Mouse (Mus musculus): ENCODE measurements around the gene Sdr42e1. TPM values are rescaled to one million over a fixed set of nuclear protein-coding genes. Genes with fewer than 3 reads are reported as not detected.
A peak's percentile ranks its signal among the peaks of the same experiment; 100 is the strongest.

Gene Sdr42e1
- total RNA-seq, 4 experiments from 2014 or later = 4.7 to 6.2 (median 5.6) TPM

DNA sequence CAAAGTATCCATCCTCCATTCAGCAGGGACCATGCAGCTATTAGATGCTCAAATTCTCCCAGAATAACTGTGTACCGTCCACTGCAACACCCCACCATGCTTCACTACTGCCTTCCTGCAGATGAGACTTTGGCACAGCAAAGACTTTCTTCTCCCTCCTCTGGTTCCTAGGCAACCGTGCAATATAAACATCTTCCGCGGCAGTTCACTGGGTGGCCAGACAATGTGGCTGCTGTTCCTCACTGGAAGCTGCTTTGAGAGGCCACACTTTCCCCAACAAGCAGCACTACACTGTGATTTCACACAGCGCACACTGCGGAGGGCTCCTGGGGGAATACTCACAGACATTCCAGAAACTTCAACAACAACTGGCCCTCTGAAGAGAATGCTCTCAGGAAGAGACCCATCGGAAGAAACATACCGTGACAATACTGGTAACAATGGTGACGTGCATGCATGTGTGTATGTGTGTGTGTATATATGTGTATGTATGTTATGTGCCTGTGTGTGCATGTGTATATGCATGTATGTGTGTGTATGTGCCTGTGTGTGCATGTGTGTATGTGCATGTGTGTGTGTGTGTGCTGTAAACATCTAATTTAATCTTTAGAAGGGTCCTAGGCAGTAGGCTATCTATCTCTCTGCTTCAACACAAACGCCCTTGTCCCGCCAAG is 13.0 kb downstream of the Sdr42e1 start:
- DNase-seq (ENCODE audit: low spot score in 2 of 2) = peak; percentile 13 to 15

DNA sequence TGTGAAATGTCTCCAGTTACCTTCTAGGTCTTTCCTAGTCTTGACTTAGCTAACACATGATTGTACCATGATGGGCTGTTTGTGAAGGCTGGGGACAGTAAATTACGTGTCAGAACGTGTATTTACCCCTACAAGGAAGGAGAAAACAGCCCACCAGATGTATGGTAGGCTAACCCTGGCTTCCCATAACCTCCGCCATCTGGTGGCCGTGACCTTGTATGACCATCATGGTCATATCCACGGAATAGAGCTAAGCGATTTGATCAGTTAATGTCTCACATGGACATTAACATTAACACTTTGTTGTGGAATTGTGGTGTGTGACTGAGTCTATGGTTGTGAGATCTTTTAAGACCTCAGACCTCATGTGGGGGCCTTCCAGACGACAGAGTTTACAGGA is 14.5 kb downstream of the Sdr42e1 start:
- DNase-seq (ENCODE audit: low spot score in 2 of 2) = no peak

DNA sequence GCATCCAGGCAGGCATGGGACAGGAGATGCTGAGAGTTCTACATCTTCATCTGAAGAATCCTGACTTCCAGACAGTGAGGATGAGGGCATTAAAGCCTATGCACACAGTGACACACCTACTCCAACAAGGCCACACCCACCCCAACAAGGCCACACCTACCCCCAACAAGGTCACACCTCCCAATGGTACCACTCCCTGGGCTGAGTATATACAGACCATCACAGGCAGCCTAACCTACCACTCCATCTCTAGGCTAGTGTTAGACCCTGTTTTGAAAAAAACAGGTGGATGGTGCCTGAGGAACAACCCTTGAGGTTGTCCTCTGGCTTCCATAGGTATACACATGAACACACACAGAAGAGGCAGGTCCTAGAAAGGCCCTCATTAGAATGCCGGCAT is 21.2 kb downstream of the Sdr42e1 start:
- no peak for DNase-seq (ENCODE audit: low spot score in 2 of 2)

DNA sequence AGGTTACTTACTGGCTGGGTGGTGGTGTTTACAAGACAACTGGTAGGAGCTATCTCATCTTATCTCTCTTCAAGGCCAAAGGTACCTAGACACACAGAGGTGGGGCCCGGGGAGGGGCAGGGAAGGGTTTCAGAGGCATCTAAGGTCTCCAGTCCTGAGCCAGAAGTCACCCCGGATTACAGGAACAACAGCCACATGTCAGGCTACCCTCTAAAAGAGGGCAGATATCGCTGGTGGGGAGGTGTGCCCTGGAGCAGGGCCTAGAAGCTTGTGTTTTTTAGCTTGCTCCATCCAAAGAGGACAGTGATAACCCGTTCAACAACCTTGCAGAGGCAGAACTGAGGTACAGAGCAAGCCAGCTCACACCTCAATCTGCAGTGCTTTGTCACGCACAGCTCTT is 27.0 kb downstream of the Sdr42e1 start:
- DNase-seq (ENCODE audit: low spot score in 2 of 2) = no peak

DNA sequence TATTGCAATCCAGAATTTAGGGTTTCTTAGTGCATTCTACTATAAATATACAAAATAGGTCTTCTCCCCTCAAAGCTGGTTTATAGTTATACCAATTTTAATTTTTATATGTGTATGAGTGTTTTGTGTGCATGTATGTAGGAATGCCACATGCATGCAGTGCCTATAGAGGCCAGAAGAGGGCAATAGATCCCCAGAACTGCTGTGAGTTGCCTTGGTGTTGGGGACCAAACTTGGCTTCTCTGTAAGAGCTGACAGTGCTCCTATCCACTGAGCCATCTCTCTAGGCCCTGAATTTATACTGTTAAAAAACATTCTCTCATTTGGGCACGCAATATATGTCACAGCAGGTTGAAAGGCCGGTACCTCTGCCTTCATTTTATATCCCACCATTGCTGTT is 27.5 kb downstream of the Sdr42e1 start:
- peak; percentile 15 to 71 for DNase-seq (ENCODE audit: low spot score in 2 of 2)

DNA sequence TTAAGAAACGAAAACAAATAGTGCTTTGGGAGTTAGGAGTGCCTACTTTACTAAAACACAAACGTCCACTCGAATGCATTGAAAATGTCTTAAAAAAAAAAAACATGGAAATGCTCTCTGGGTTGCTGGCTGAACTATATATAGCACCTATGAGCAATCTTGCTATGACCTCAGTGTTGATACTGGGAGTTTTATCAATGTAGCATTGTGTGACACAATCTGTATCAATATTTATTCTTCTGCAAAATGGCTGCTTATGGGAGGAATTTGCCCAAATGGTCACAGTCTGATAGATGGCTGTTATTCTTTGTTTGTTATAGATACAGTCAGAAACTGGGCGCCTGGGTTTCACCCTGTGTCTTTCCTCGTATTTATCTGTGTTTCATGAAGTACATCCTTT is 28.0 kb downstream of the Sdr42e1 start:
- DNase-seq (ENCODE audit: low spot score in 2 of 2) = no peak

DNA sequence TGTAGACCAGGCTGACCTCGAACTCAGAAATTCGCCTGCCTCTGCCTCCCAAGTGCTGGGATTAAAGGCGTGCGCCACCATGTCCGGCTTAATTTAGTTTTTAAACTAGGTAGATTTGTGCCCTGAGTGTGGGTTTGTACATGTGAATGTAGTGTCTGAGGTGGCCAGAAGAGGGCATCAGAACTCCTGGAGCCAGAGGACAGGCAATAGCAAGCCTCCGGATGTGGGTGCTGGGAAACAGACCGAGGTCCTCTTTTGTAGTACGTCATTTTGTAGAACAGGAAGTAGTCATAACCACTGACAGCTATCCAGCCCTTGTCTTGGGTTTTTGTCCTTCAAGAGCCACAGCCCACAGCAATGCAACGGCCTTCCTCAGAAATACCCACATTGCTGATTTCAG is 33.9 kb downstream of the Sdr42e1 start:
- DNase-seq (ENCODE audit: low spot score in 2 of 2) = no peak

DNA sequence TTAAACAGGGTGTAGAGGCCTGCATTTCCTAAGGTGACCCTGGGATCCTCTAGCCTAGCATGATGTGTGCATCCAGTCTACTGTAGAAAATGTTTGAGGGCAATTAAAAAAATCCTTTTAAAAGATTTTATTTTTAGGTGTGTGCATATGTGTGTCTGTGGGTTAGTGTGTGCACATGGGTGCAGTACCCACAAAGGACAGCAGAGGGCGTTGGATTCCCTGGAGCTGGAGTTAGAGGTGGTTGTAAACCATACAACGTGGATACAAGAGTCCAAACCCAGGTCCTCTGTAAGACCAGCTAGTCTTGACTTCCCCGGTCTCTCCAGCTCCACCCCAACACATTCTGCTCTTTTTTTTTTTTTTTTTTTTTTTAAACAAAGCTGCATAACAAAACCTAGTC is 36.0 kb downstream of the Sdr42e1 start:
- no peak for DNase-seq (ENCODE audit: low spot score in 2 of 2)

DNA sequence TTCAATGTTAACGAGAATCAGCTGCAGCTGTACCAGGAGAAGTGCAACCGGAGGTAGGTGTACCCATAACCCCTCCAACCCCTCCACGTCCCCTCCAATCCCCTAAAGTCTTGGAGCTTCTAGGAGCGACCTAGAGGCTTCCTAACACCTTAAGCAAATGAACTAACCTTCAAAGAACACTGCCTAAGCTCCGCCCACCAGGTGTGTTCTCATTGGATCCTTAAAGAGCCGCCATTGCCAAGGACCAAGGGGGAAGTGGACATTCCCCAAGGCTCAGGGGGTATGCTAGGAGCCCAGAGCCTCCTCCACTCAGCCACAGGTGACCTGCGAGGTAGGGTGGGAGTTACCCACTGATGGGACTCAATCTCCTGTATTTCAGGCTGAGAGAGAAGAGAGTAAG is 39.1 kb downstream of the Sdr42e1 start:
- no peak for DNase-seq (ENCODE audit: low spot score in 2 of 2)

DNA sequence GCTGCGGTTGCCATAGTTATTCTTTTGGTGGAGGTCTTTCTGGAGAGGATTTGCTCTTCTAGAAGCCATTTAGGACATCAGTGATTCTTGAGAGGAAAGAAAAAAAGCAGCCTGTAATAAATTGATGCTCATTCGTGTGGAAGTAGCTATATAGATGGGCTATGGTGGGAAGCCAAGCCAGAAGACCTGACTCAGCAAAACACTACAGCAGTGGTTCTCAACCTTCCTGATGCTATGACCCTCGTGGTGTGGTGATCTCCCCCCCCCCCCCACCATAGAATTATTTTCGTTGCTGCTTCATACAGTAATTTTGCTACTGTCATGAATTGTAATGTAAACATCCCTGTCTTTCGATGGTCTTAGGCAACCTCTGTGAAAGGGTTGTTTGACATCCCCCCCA is 41.0 kb downstream of the Sdr42e1 start:
- DNase-seq (ENCODE audit: low spot score in 2 of 2) = no peak

DNA sequence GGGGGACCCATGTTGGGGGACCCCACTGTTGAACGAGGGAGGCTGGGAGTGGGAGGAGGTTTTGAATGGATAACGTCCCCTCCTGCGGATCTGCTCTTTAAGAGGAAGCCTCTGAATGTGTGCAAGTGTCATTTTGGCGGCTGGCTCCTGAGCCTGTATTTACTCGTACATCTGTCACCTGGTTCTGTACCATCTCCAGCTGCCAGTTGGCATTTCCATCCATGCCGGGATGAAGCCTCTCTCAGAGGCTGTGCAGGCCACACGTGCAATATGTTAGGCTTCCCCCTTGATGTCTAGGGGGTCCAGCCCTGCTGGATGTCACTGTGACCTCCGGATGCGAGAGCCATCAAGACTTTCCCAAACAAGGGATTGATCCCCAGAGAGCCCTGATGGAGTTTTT is 46.4 kb downstream of the Sdr42e1 start:
- no peak for DNase-seq (ENCODE audit: low spot score in 2 of 2)

DNA sequence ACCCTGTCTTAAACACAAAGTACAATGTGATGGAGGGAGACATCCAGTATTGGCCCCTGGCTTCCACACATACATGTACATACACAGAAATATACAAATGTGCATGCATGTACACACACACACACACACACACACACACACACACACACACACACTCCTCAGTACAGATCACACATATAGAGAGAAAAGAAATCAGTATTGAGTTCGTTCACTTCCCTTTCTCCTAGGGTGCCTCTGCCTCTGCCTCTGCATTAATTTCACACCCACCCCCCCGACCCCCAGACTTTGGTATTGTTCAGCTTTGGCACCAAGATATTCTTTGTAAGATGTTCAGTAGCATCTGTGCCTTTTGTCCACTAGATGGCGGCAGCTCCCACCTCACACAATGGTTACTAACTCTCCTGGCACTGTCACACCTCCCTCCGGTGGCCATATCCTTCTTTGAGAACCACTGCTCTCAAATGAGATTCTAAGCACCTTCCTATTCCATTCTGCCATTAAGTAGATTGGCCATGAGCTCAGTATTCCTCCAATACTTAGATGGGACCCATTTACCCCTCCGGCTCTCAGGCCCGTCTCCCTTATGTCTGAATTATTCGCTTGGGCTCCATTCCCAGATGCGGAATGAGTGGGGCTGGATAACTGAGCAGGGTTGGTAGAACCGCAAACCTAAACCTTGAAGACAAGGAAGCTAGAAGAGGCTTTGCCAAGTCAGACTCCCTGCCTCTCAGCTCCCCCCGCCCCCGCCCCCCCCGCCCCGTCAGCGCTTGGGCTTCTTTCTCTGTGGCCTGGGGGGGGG is 47.2 kb downstream of the Sdr42e1 start:
- peak; percentile 34 to 56 for DNase-seq (ENCODE audit: low spot score in 2 of 2)

DNA sequence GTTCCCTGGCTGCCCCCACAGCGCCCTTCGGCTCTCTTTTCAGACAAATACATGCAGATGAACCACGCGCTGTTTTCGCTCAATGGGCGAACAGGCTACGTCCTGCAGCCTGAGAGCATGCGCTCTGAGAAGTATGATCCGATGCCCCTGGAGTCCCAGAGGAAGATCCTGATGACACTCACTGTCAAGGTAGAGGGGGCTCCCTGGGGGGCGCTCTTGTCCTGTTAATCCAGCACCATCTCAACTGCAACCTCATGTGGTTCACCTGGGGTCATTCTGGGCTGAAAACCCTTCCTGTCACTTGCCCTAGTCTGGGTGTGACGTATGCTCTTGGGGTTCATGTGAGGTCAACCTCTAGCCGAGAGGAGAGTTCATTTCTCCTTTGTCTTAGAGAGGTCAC is 60.6 kb downstream of the Sdr42e1 start:
- DNase-seq (ENCODE audit: low spot score in 2 of 2) = no peak

Other genes starting within 250 kb of the Sdr42e1 start
- gene Plcg2, start 175.4 kb downstream of the Sdr42e1 start, total RNA-seq (2022) = 10 to 100 TPM in 1 of 4 experiments, 1 to 10 TPM in 3; 3.1 to 10.2 (median 5.7) TPM
- gene Hsd17b2, start 28.2 kb upstream of the Sdr42e1 start, total RNA-seq (2022) = not detected
- 10 to 100 TPM; 22.8 to 24.9 (median 24.0) TPM for gene Mphosph6, start 128.3 kb upstream of the Sdr42e1 start, total RNA-seq (2022)

All from layer of hippocampus, adult 8-10 months (tissue).